Mouse (Mus musculus) pancreas, adult 10 weeks (tissue): ENCODE results near the gene Rbm8a. TPM values are rescaled to one million over a fixed set of nuclear protein-coding genes. Genes with fewer than 3 reads are reported as not detected.

Experiments used
- polyA plus RNA-seq: library from polyadenylated mRNA; stranded (reverse); fragments of 350-450 nt; fragmentation: Illumina TruSeq; extraction: RNeasy Lipid Tissue Mini Kit (QIAGEN cat#74804); gene quantifications from one replicate; pipeline ENCODE4 v1.2.3, GENCODE M21; 2015; ENCODE audit warnings: low read depth, low replicate concordance; ENCODE audit not compliant: insufficient read depth

The Rbm8a gene
- polyA plus RNA-seq = 9.3 TPM

DNA sequence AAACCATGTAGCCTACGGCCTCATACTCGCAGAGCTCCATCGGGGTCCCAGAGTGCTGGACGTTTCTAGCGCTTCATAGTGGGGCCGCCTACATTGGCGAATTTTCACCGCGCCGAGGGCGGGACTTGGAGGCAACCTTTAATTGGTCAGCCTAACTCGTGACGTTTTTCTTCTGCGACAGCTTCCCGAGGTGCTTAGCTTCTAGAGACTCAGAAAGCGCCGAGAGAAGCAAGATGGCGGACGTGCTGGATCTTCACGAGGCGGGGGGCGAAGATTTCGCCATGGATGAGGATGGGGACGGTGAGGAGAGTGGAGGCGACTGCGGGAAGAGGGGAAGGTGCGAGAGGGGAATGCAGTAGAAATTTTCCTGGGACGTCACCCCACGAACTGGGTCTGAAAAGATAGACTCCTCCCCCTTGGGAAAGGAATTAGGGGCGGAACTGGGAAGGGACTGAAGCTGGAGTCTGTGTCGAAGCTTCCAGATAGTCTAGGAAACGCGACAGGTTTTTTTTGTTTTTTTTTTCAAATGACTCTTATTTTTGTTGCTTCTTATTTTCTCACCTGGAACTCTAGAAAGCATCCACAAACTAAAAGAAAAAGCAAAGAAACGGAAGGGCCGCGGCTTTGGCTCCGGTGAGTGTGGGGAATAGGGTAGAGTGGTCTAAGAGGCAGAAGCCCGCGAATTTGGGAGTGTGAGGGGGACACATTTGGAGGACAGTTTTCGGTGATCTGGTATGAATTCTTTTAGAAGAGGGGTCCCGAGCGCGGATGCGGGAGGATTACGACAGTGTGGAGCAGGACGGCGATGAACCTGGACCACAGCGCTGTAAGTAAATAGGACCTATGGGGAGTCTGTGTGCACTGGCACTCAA is at the start of gene Rbm8a:
Gene Rbm8a, plus strand, starts transcription at position 205 of the 872 bp plus-strand sequence.

DNA sequence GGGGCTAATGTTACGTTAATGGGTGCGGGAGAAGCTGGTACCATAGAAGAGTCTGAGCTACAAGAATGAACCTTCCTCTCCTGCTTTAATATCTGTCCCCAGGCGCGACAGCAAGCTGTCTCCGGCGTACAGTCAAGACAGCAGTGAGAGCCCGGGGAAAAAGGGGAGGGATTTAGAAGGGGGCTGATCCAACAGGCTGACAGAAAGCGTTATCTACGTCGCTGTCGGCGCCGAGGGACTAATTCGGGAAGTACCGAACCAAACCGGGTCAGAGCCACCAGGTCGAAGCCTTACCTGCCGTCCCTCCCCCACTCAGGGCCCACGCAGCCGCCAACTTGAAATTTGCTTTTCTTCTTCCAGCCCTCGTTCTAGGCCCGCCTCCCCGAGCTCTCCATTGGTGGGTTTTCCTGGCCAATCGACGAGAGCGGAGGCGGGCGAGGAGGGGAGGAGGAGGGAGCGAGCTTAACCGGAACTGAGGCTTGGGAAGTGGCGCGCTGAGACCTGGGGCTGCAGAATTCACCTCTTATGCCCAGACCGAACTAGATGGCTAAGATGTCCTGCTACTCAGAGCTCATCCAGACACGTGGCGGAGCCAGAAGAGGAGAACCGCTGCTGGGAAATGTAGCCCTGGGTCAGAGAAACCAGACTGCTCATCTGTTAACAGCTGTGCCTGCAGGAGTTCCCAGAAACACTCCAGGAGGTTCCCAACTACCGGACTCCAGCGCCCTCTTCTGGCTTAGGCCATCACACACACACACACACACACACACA is 35.8 kb upstream of the Rbm8a start, which contains the start of gene Polr3gl:
Gene Polr3gl, minus strand, starts transcription at position 392 of the 771 bp plus-strand sequence.

DNA sequence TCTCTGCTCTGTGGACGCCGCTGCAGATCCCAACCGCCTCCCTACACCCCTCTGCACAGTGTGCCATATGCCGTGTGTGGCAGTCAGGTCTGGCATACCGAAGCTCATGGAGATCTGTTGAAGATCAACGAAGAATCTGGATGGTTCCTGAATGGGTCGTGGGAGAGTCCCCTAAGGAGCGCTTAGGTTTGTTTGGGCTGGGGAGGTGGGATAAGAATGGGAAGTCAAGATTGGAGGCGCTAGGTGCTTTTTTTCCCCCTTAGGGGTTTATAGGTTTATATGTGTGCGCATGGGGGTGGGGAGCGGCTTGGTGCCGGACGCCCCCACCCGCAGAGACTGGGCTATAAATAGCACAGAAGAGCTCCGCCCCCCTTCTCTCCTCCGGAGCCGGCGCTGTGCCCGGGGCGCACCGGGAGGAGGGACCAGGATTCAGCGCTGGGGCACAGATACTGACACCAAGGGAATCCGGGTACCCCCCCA is 33.5 kb upstream of the Rbm8a start, which contains the start of gene Ankrd34a:
Gene Ankrd34a, plus strand, starts transcription at position 409 of the 480 bp plus-strand sequence.

DNA sequence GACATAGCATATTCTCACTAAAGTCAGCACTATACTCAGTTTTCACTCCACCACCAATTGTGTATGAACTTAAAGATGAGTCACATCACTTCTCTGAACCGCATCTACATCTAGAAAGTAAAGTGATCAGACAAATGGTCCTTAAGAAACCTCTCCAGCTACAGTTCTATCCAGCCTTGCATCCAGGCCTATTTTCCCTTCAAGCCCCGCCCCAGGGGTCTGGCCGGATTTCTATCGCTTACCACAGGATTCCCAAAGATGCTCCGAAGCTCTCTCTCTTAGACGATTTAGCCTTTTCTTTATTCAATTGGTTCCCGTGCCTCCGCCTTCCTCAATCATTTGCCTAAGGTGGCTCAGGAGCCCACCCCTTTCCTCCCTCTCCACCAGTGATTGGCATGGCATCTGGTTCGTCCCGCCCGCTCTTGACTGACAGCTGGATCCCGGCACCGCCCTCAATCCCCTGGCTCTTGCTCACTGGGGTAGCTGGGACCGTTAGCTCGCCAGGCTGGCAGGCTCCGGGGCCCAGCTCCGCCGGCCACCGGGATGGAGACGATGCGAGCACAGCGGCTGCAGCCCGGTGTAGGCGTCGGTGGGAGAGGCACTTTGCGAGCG is 29.0 kb upstream of the Rbm8a start, which contains the start of gene Lix1l:
Gene Lix1l, plus strand, starts transcription at position 511 of the 612 bp plus-strand sequence.

DNA sequence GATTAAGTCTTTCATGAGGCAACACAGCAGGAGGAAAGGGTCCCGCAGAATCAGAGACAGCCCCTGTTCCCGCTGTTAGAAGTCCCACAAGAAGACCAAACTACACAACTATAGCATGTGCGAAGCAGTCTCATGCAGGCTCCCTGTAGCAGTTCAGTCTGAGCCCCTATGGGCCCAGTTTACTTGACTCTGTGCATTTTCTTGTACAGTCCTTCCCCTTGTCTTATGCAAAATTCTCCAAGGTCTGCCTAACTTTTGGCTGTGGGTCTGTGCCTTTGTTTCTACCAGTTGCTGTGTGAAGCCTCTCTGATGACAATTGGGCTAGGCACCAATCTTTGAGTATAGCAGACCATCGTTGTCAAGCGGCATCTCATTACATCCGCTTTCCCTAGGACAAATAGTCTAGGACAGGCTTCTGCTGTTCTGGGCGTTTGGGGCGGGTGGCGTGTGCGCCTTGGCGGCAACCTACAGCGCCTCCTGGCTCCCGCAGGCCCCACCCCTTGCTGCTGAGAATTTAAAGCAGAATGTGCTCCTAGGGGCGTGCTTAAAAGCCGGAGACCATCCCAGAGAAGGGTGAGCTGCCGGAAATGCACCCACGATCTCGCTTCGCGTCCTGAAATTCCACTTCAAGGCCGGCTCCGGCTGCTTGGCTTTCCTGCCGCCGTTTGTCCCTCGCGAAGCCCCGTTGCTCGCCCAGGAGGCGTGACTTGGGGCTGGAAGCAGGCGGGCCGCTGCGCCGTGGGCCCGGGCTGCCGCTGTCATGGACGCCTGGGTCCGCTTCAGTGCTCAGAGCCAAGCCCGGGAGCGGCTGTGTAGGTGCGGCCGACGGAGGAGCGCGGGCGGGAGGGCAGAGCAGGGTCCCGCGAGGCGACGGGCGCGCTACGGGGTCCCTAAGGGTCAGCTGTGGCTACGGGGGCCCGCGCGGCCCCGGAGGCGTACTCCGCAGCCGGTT is 5.5 kb downstream of the Rbm8a start, which contains the start of the genes Pex11b and Gm42957:
Gene Pex11b, plus strand, starts transcription at position 449 of the 952 bp plus-strand sequence.
Gene Gm42957, plus strand, starts transcription at position 547 of the 952 bp plus-strand sequence.

DNA sequence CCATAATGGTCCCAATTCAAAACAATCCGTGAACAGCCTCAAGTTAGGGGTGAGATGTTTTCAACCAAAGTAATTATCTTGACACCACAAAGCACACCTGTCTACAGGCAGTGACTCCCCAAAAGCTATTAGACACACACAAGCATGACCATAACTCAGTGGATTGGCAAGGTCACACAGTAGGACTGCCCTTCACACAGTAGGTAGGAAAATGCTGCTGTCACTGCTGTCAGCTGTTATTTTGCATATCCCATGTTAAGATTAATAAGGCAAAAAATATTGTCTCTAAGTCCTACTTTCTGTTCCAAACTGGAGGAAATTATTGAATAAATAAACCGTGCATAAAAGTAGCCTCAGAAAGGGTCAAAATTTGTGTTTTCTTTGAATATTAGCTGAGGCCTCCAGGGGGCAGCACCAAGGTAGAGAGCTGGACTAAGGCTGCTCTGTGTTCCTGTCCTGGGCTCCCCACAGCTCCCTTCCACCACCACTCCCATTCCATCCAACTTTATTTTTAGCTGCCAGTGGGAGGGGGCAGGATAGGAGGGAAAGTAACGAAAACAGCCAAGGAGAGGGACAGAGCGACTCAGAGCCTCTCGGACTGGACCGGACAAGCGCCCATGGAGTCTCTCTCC is 15.4 kb downstream of the Rbm8a start, which contains the start of gene Itga10:
Gene Itga10, plus strand, starts transcription at position 567 of the 632 bp plus-strand sequence.

DNA sequence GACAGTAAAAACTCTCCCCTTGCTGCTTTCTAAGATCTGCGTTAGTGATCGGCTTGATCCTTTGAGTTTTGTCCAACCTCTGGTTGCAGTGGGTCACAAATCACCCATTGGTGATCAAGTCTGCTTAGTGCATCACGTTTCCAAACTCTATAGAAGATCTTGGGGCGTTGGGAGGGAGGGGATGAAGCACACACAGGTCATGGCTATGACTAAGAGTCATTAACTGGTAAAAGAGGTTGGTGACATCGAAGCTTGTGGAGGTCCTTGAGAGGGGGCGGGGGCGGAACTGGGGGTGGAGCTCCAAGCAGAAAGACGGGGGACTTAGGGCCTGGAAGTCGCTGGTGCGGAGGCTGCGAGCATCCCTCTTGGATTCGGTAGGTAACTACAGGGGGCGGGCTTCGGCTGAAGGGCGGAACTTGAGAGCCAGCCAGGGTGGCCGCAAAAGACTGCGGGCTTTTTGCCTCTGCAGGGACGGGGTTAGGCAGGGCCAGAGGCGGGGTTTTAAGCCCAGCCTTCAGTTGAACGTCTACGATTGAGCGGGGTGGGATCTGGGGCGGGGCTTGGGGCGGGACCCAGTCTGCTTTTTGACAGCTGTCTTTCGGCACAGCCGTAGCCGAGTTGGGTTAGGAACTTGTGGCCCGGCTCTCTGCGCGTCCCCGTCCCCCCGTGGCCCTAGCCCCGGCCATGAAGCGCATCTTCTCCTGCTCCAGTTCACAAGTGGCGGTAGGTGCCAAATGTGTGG is 40.2 kb downstream of the Rbm8a start, which contains the start of gene Ankrd35:
Gene Ankrd35, plus strand, starts transcription at position 405 of the 742 bp plus-strand sequence.

Other genes starting within 250 kb of the Rbm8a start
- not detected for gene BC107364, start 177.6 kb upstream of the Rbm8a start, polyA plus RNA-seq
- gene Hfe2, start 104.8 kb upstream of the Rbm8a start, polyA plus RNA-seq = not detected
- gene Txnip, start 72.0 kb upstream of the Rbm8a start, polyA plus RNA-seq = 316 TPM
- not detected for gene Gm16253, start 52.9 kb upstream of the Rbm8a start, polyA plus RNA-seq
- 15.7 TPM for gene Polr3gl, start 35.8 kb upstream of the Rbm8a start, polyA plus RNA-seq
- gene Ankrd34a, start 33.3 kb upstream of the Rbm8a start, polyA plus RNA-seq = not detected
- 7.0 TPM for gene Lix1l, start 28.8 kb upstream of the Rbm8a start, polyA plus RNA-seq
- 13.1 TPM for gene Pex11b, start 5.4 kb downstream of the Rbm8a start, polyA plus RNA-seq
- gene Gm42957, start 5.5 kb downstream of the Rbm8a start, polyA plus RNA-seq = not detected
- gene Itga10, start 15.7 kb downstream of the Rbm8a start, polyA plus RNA-seq = 3.6 TPM
- 0.31 TPM for gene Ankrd35, start 40.2 kb downstream of the Rbm8a start, polyA plus RNA-seq
- gene Pias3, start 66.5 kb downstream of the Rbm8a start, polyA plus RNA-seq = 12.7 TPM
- 2.9 TPM for gene Nudt17, start 78.6 kb downstream of the Rbm8a start, polyA plus RNA-seq
- gene Polr3c, start 97.7 kb downstream of the Rbm8a start, polyA plus RNA-seq = 6.0 TPM
- gene Rnf115, start 97.7 kb downstream of the Rbm8a start, polyA plus RNA-seq = 5.8 TPM
- not detected for gene Pdzk1, start 199.4 kb downstream of the Rbm8a start, polyA plus RNA-seq
- not detected for gene Cd160, start 199.4 kb downstream of the Rbm8a start, polyA plus RNA-seq